Mouse (Mus musculus) intestine, embryonic 15.5 days (tissue): ENCODE data around the gene Dcaf1. TPM values are rescaled to one million over a fixed set of nuclear protein-coding genes. Genes with fewer than 3 reads are reported as not detected.

ENCODE experiments used
- ATAC-seq: fragments of 200-750 bp; cut with Nextera tagmentation; 2 replicates; pipeline ENCODE4 v1.8.0; 2017; ENCODE audit warnings: moderate TSS enrichment, moderate library complexity
- H3K27ac ChIP-seq: fragments of 300-500 bp; sonication (generic); 2 replicates; pipeline ENCODE4 v1.5.1; 2015; ENCODE audit warnings: mild to moderate bottlenecking, inconsistent platforms
- H3K27me3 ChIP-seq: fragments of 300-500 bp; sonication (generic); replicated peaks from 2 replicates; pipeline ENCODE4 v1.6.1; 2015; ENCODE audit warnings: inconsistent platforms
- H3K36me3 ChIP-seq: fragments of 300-500 bp; sonication (generic); 2 replicates; pipeline ENCODE4 v1.6.1; 2015; ENCODE audit warnings: inconsistent platforms
- H3K4me1 ChIP-seq: fragments of 300-500 bp; sonication (generic); replicated peaks from 2 replicates; pipeline ENCODE4 v1.6.1; 2015; ENCODE audit warnings: inconsistent platforms
- H3K4me2 ChIP-seq: fragments of 300-500 bp; sonication (generic); replicated peaks from 2 replicates; pipeline ENCODE4 v1.6.1; 2015; ENCODE audit warnings: mild to moderate bottlenecking, inconsistent platforms
- H3K4me3 ChIP-seq: fragments of 300-500 bp; sonication (generic); replicated peaks from 2 replicates; pipeline ENCODE4 v1.5.1; 2015; ENCODE audit warnings: inconsistent platforms
- H3K9ac ChIP-seq: fragments of 300-500 bp; sonication (generic); 2 replicates; pipeline ENCODE4 v1.6.1; 2015; ENCODE audit warnings: inconsistent platforms
- H3K9me3 ChIP-seq: fragments of 300-500 bp; sonication (generic); 2 replicates; pipeline ENCODE4 v1.6.1; 2016; ENCODE audit warnings: inconsistent platforms
- WGBS: fragments of 180-500 bp; shearing (Covaris S2); methylation state at CpG from one replicate; pipeline ENCODE4 v1.1.7; 2015; 5-methylcytosine and 5-hydroxymethylcytosine counted together
- polyA plus RNA-seq: library from polyadenylated mRNA; unstranded; fragments of >200 nt; fragmentation: Nextera tagmentation; extraction: Ambion mirVana; gene quantifications from 2 replicates; pipeline ENCODE4 v1.2.1, GENCODE M21; 2015

Dcaf1 gene
- polyA plus RNA-seq, 1 experiment from 2014 or later, result 20.4 TPM

DNA sequence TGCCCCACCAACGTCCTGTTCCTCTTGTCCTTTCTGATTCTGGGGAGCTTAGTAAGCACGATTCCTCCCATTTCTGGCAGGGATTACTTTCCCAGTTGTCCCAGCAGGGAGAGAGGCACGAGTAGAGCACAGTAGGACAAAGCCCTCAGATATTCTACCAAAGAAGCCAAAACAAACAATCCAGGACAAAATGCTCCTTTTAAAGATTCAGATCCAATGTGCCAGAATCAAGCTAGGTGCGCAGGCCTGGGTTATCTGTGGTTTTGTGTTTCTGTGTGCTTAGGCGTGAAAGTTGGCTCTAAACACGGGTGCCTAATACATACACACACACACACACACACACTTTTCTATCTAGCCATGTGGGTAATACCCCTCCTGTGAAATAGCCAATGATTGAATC is 3.5 kb upstream of the Dcaf1 start:
- no peak for ATAC-seq
- H3K27ac ChIP-seq, result no peak overlapping the region
- WGBS, result 81% methylated on average over 6 of the region's 6 CpGs

DNA sequence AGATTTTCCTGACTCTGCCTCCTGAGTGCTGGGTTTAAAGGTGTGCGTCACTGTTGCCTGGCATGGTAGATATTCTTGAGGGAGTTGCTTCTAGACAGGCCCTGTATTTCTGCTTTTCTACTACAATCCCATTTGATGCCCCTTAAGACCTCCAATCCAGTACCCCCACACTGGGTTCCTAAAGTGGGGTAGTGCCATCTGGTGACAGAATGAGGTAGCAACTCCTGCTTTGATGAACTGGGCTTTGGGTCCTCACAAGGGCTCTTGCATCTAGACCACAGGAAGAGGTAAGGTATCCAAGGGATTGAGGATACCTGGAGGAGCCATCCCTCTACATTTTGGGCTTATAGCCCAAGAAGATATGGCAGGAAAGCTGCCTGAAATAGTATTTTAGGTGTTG is 2.5 kb upstream of the Dcaf1 start:
- WGBS, result 90% methylated on average over 1 of the region's 1 CpGs
- Histone ChIP-seq H3K4me3 (no peak overlapping the region), H3K9me3 (no peaks in the 10 kb centered on the region), H3K27ac (no peak overlapping the region), H3K4me1 (no peaks in the 10 kb centered on the region), H3K4me2 (no peak overlapping the region), H3K27me3 (no peaks in the 10 kb centered on the region), H3K9ac (no peak overlapping the region), H3K36me3 (no peaks in the 10 kb centered on the region)
- no peak for ATAC-seq

More for the DNA sequence above, 3.5 kb upstream of the Dcaf1 start:
- H3K9me3 ChIP-seq, result no peaks in the 10 kb centered on the region
- no peaks in the 10 kb centered on the region for H3K27me3 ChIP-seq
- H3K4me2 ChIP-seq, result no peak overlapping the region
- no peaks in the 10 kb centered on the region for H3K36me3 ChIP-seq
- H3K4me3 ChIP-seq, result no peak overlapping the region
- H3K4me1 ChIP-seq, result no peaks in the 10 kb centered on the region
- H3K9ac ChIP-seq, result no peak overlapping the region

DNA sequence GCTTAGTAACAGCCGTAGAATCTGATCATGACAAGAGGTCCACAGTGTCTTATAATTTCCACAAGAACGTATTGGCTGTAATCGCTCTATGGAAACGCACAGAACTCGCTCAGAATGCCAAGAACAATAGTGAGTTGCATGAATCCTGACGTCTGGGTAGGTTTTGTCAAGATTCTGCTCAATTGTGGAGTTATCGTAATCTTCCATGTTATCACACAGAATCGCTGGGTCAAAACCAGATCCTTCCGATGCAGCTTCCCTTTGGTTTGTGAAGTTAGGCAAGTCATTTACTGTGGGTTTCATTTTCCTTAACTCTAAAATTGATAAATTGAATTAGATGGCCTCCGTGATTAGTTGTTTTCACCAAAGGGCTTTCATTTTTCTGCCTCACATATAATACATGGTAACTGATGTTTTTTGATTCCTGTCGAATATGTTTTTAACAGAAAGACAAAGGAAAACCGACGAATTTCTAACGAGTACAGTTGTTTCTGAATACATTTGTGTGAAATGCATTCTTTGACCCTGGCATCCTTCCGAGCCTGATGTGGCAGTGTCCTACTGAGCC is 540 bp upstream of the Dcaf1 start:
- Histone ChIP-seq H3K36me3 (no peaks in the 10 kb centered on the region), H3K27me3 (no peaks in the 10 kb centered on the region), H3K9me3 (no peaks in the 10 kb centered on the region), H3K9ac (no peak overlapping the region; the same call in 1 of the 2 replicates), H3K4me1 (no peaks in the 10 kb centered on the region), H3K4me2 (peak overlapping the region; percentile 50), H3K27ac (no peak overlapping the region), H3K4me3 (peak overlapping the region; percentile 99)
- 46% methylated on average over 15 of the region's 15 CpGs for WGBS
- no peak for ATAC-seq

DNA sequence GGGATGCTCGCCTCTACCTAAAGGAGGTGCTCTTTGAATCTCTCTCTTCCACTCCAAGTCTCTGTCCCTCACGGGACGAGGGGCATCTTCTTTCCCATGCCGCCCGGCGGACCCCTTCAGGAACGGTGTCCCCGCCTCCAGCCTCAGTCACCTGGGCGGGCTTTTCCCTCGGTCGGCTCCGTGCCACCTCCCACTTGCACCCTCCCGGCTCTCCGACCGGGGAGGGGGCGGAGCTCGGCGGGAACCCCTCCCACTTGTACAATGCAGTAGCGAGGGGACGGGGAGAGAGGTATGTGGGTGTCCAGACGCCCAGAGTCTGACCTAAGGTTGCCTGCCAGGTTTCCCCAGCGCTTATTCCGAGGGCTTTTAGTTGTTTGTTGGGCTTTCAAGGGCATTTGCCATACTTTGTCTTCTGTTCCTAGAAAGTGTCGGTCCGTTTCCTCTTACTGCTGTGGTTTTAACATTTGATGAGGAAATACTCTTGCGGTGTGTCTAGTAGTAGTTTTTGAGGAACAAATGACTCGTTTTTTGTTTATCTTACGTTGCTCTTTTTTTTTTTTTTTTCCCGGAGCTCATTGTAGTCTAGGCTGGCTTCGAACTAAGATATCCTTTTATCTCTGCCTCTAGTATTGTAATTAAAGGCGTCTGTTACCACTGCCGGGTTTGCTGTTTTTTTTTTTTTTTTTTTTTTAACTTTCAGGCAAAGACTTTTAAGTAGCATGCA is 869 bp downstream of the Dcaf1 start:
- Histone ChIP-seq H3K9me3 (no peaks in the 10 kb centered on the region), H3K4me2 (peak overlapping the region; percentile 69), H3K27ac (peak overlapping the region; percentile 96), H3K9ac (peak overlapping the region; percentile 93), H3K4me3 (peak overlapping the region; percentile 99), H3K27me3 (no peaks in the 10 kb centered on the region), H3K4me1 (no peaks in the 10 kb centered on the region), H3K36me3 (no peaks in the 10 kb centered on the region)
- WGBS, result under 1% methylated on average over 32 of the region's 32 CpGs
- ATAC-seq, result peak; percentile 92

DNA sequence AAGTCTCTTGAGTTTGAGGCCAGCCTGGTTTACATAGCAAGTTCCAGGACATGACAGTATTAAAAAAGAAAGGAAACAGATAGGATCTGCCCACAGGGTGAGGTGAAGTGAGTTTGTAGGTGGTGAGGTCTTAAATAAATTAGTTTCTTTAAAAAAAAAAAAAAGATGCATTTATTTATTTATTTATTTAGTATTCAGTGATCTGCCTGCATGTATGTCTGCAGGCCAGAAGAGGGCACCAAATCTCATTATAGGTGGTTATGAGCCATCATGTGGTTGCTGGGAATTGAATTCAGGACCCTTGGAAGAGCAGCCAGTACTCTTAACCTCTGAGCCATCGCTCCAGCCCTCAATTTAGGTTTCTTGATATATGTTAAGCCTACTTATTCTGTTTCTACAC is 18.9 kb downstream of the Dcaf1 start:
- 94% methylated on average over 1 of the region's 1 CpGs for WGBS
- no peaks in the 10 kb centered on the region for H3K27me3 ChIP-seq
- H3K9me3 ChIP-seq, result no peaks in the 10 kb centered on the region
- no peak overlapping the region for H3K27ac ChIP-seq
- no peak overlapping the region for H3K4me2 ChIP-seq
- no peaks in the 10 kb centered on the region for H3K4me1 ChIP-seq
- H3K4me3 ChIP-seq, result no peak overlapping the region
- peaks cover 22% of the 10 kb centered on the region for H3K36me3 ChIP-seq
- no peak for ATAC-seq
- H3K9ac ChIP-seq, result no peak overlapping the region

DNA sequence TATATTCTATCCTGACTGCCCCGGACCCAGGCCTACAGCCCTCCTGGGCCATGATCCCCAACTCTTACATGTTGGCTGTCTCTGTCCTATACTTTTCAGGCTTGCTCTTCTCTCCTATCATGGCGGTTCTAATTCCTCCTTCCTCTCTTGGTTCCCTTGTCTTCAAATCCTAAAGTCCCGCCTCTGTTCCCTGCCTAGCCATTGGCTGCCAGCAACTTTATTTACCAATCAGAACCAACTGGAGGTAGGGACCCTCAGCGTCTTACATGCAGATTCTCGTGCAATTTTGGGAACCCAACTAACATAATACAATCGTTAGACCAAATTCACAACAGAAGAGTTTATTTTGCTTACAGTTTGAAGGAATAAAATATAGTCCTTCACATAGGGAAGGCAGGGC is 21.1 kb downstream of the Dcaf1 start:
- Histone ChIP-seq H3K36me3 (peaks cover 28% of the 10 kb centered on the region), H3K9ac (no peak overlapping the region), H3K27me3 (no peaks in the 10 kb centered on the region), H3K9me3 (no peaks in the 10 kb centered on the region), H3K4me1 (no peaks in the 10 kb centered on the region), H3K27ac (no peak overlapping the region), H3K4me2 (no peak overlapping the region), H3K4me3 (no peak overlapping the region)
- ATAC-seq, result no peak
- 93% methylated on average over 6 of the region's 6 CpGs for WGBS

DNA sequence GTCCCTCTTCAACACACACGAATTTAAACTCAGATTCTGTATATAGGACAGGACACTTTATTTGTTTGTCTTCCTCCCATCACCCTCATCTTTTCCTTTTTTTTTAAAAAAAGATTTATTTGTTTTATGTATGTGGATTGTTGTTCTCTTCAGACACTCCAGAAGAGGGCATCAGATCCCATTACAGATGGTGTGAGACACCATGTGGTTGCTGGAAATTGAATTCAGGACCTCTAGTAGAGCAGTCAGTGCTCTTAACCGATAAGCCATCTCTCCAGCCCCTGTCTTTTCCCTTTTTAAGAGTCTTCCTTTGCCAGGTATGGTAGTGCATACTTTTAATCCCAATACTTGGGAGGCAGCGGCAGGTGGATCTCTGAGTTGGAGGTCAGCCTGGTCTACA is 35.0 kb downstream of the Dcaf1 start:
- ATAC-seq, result no peak
- H3K27me3 ChIP-seq, result no peaks in the 10 kb centered on the region
- no peaks in the 10 kb centered on the region for H3K9me3 ChIP-seq
- 87% methylated on average over 3 of the region's 3 CpGs for WGBS
- no peak overlapping the region for H3K27ac ChIP-seq
- no peak overlapping the region for H3K4me2 ChIP-seq
- H3K4me3 ChIP-seq, result no peak overlapping the region
- no peaks in the 10 kb centered on the region for H3K4me1 ChIP-seq
- peaks cover 20% of the 10 kb centered on the region for H3K36me3 ChIP-seq
- no peak overlapping the region for H3K9ac ChIP-seq

DNA sequence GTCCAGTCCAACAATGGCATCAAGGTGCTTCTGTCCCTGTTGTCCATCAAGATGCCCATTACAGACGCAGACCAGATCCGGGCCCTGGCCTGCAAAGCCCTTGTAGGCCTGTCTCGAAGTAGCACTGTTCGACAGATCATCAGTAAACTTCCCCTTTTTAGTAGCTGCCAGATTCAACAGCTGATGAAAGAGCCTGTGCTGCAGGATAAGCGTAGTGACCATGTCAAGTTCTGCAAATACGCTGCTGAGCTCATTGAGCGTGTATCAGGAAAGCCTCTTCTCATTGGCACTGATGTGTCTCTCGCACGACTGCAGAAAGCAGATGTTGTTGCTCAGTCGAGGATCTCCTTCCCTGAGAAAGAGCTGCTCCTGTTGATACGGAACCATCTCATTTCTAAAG is 36.4 kb downstream of the Dcaf1 start:
- Histone ChIP-seq H3K36me3 (peaks cover 20% of the 10 kb centered on the region), H3K4me2 (no peak overlapping the region), H3K27me3 (no peaks in the 10 kb centered on the region), H3K9me3 (no peaks in the 10 kb centered on the region), H3K9ac (no peak overlapping the region), H3K4me1 (no peaks in the 10 kb centered on the region), H3K4me3 (no peak overlapping the region), H3K27ac (no peak overlapping the region)
- 85% methylated on average over 11 of the region's 11 CpGs for WGBS
- ATAC-seq, result no peak

DNA sequence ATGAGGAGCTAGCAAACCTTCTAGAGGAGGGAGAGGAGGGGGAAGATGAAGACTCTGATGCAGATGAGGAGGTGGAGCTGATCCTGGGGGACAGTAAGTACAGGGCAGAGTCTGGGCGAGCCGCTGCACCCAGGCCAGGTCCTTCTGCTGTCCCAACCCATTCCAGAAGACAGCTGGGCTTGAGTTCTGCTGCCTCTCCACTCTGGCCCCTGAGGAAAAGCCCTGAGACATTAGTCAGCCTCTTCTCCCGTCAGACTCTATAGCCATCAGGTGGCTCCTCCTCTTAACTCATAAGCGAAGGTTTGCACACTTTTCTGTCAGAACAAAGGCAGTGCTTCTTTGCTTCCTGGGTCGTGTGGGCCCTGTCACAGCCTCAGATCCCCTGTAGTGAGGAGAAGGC is 52.5 kb downstream of the Dcaf1 start:
- ATAC-seq, result no peak
- Histone ChIP-seq H3K4me3 (no peak overlapping the region), H3K9me3 (no peaks in the 10 kb centered on the region), H3K4me1 (no peaks in the 10 kb centered on the region), H3K9ac (no peak overlapping the region), H3K27ac (no peak overlapping the region), H3K4me2 (no peak overlapping the region), H3K27me3 (no peaks in the 10 kb centered on the region), H3K36me3 (peaks cover 19% of the 10 kb centered on the region)
- WGBS, result 85% methylated on average over 5 of the region's 5 CpGs

DNA sequence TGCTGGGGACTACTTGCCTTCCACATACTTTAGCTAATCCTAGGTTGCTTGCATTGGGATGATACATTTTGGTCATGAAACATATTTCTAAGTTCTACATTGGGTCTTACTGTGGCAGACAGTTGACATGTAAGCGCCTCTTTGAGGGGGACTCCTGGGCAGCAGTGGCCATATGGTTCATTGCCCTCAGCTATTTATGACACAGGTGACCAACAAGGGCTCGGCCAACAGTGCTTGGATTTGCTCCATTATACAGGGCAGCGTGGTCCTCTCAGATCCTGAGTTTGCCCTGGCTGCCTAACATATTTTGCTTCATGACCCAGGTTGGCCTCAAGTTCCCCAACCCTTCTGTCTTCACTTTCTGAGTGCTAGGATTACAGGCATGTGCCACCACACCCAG is 55.0 kb downstream of the Dcaf1 start:
- 82% methylated on average over 3 of the region's 3 CpGs for WGBS
- H3K9me3 ChIP-seq, result no peaks in the 10 kb centered on the region
- H3K36me3 ChIP-seq, result peaks cover 28% of the 10 kb centered on the region

DNA sequence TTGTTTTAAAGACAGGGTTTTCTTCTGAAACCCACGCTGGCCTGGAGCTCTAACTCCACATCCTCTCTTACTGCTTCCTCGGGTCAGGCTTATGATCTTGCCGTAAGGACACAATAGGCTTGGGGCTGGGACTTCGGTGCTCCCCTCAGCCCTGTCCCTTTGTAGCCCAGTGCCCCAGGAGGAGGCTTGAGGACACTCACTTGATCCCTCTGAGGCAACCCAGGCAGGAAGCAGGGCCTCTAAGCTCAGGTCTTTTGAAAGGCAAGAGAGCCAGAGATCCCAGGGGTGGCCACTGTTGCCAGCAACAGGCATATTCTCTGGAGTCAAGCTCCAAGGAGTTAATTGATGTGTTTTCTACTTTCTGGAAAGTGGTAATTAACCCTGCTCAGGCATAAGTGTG is 57.8 kb downstream of the Dcaf1 start:
- no peak for ATAC-seq
- Histone ChIP-seq H3K27ac (no peak overlapping the region), H3K36me3 (peaks cover 43% of the 10 kb centered on the region), H3K4me3 (no peak overlapping the region), H3K9ac (no peak overlapping the region), H3K9me3 (no peaks in the 10 kb centered on the region), H3K4me1 (peaks cover 15% of the 10 kb centered on the region), H3K27me3 (no peaks in the 10 kb centered on the region), H3K4me2 (no peak overlapping the region)
- WGBS, result 75% methylated on average over 4 of the region's 4 CpGs

More for the DNA sequence above, 55.0 kb downstream of the Dcaf1 start:
- ATAC-seq, result no peak
- H3K4me2 ChIP-seq, result no peak overlapping the region
- H3K27ac ChIP-seq, result no peak overlapping the region
- H3K4me3 ChIP-seq, result no peak overlapping the region
- no peaks in the 10 kb centered on the region for H3K27me3 ChIP-seq
- H3K4me1 ChIP-seq, result 0 out of 2 replicates have a peak, but pooled peaks cover 4% of the 10 kb centered on the region
- H3K9ac ChIP-seq, result no peak overlapping the region

DNA sequence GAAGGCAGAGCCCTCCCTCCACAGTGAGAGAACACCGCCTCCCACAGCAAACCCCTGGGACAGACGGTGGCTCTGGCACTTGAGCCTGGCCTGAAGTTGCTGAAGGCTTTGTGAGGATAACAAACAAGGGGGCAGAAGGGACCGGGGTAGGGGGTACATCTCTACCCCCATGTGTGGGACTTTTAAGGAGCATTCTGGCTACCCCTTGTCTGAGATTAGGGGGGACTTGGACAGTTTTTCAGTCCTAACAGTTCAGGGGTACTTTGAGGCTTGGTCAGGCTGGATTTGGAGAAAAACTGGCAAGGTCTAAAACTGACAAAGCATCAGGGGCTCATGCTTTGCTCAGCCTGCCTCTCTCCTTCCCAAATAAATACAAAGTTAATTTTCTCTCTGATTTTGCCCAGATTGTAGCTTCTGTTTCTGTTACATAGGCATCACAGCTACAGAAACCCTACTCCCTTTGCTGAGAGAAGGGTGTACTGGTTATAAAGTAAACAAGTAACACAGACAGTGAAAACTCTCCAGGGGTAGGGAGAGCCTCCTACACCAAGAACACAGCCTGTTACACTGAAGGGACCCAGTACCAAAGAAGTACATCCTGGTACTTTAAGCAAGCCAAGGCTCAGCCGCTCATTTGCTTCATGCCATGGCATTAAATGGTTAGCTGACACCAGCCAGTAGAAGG is 59.5 kb downstream of the Dcaf1 start:
- Histone ChIP-seq H3K4me3 (no peak overlapping the region), H3K27me3 (no peaks in the 10 kb centered on the region), H3K4me2 (no peak overlapping the region), H3K4me1 (peaks cover 28% of the 10 kb centered on the region), H3K9me3 (no peaks in the 10 kb centered on the region), H3K27ac (no peak overlapping the region), H3K9ac (no peak overlapping the region), H3K36me3 (peaks cover 37% of the 10 kb centered on the region)
- 64% methylated on average over 4 of the region's 4 CpGs for WGBS
- no peak for ATAC-seq
